Mouse (Mus musculus) liver, embryonic 16.5 days (tissue): ENCODE data around the gene Ntm. TPM values are rescaled to one million over a fixed set of nuclear protein-coding genes. Genes with fewer than 3 reads are reported as not detected.

Source experiments
- ATAC-seq: fragments of 200-750 bp; cut with Nextera tagmentation; 2 replicates; pipeline ENCODE4 v1.8.0; 2017; ENCODE audit warnings: low read depth, mild to moderate bottlenecking, moderate number of reproducible peaks, moderate library complexity
- H3K27ac ChIP-seq: fragments of 300-500 bp; sonication (generic); 2 replicates; pipeline ENCODE4 v1.5.1; 2014; ENCODE audit warnings: mild to moderate bottlenecking, low read length
- H3K27me3 ChIP-seq: fragments of 300-500 bp; sonication (generic); 2 replicates; pipeline ENCODE4 v1.6.1; 2014; ENCODE audit warnings: low read depth, low read length, mixed read lengths; ENCODE audit not compliant: control insufficient read depth, insufficient read depth
- H3K36me3 ChIP-seq: fragments of 300-500 bp; sonication (generic); 2 replicates; pipeline ENCODE4 v1.6.1; 2014; ENCODE audit warnings: mild to moderate bottlenecking; ENCODE audit not compliant: control insufficient read depth, insufficient read depth
- H3K4me1 ChIP-seq: fragments of 300-500 bp; sonication (generic); 2 replicates; pipeline ENCODE4 v1.6.1; 2014; ENCODE audit warnings: low read depth, low read length, mixed read lengths; ENCODE audit not compliant: control insufficient read depth
- H3K4me2 ChIP-seq: fragments of 300-500 bp; sonication (generic); 2 replicates; pipeline ENCODE4 v1.6.1; 2014; ENCODE audit warnings: low read depth, low read length, mixed read lengths
- H3K4me3 ChIP-seq: fragments of 300-500 bp; sonication (generic); 2 replicates; pipeline ENCODE4 v1.5.1; 2014; ENCODE audit warnings: low read depth, mild to moderate bottlenecking, low read length
- H3K9ac ChIP-seq: fragments of 300-500 bp; sonication (generic); 2 replicates; pipeline ENCODE4 v1.6.1; 2014; ENCODE audit warnings: low read depth, low read length
- H3K9me3 ChIP-seq: fragments of 300-500 bp; sonication (generic); replicated peaks from 2 replicates; pipeline ENCODE4 v1.6.1; 2016; ENCODE audit warnings: low read length; ENCODE audit not compliant: control insufficient read depth
- WGBS: fragments of 180-500 bp; shearing (Covaris S2); extraction: QIAGEN DNeasy Blood & Tissue Kit; methylation state at CpG from one replicate; pipeline ENCODE4 v1.1.7; 2014; ENCODE audit not compliant: insufficient replicate concordance; 5-methylcytosine and 5-hydroxymethylcytosine counted together
- polyA plus RNA-seq: library from polyadenylated mRNA; unstranded; fragments of >200 nt; fragmentation: Nextera tagmentation; extraction: Ambion mirVana; gene quantifications from 2 replicates; pipeline ENCODE4 v1.2.1, GENCODE M21; 2015

The Ntm gene
- polyA plus RNA-seq, 1 experiment from 2014 or later, result 0.33 TPM

DNA sequence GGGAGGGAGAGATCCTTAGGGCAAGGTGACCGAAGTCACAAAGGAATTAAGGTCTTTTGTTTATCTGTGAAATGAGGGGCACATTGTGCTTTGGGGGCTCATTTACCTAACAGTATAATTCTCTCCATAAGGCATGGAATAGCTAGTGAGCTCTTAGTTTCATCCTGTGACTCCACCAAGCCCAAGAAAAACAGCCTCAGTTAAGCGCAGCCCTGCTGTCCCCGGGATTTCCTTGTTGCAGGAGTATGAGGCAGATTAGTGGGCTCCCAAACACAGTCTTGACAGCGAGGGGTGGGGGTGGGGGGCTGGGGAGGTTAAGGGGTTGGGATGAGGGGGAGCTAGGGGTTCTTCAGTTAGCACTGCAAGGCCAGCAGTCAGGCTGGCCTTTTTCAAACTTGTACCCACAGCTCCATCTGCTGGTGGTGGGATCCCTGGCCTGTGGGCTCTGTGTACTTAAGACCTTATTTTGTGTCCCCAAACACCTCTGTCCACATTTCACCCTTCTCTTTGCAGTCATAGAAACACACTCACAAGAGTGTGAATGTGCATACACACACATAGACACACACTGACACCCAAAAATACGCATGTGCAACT lies 504.9 kb downstream of the Ntm start:
- H3K9ac ChIP-seq, result no peak overlapping the region
- no peaks in the 10 kb centered on the region for H3K27me3 ChIP-seq
- no peak overlapping the region for H3K4me2 ChIP-seq
- no peak overlapping the region for H3K4me3 ChIP-seq
- no peak for ATAC-seq
- H3K36me3 ChIP-seq, result no peaks in the 10 kb centered on the region
- H3K4me1 ChIP-seq, result no peaks in the 10 kb centered on the region
- H3K27ac ChIP-seq, result no peak overlapping the region
- 15% methylated on average over 5 of the region's 5 CpGs for WGBS
- H3K9me3 ChIP-seq, result no peaks in the 10 kb centered on the region

DNA sequence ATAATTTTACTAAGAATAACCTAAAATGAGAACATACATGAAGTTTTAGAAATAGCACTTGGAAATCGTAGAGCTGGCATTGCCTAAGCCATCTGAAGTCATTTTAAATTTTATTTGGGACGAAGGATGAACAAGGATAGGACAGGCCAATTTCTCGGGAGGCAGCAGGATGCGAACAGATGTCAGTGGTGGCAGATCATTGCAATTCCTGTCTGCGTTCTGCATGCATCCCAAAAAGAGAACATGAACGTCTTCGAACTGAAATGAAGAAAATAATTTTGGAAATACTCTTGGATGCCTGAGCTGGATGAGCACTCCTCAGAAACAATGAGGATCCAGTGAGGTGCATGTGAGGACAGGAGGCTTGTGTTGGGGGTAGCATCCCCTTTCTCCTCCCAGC lies 506.9 kb downstream of the Ntm start:
- Histone ChIP-seq H3K27ac (no peak overlapping the region), H3K9me3 (no peaks in the 10 kb centered on the region), H3K9ac (no peak overlapping the region), H3K4me3 (no peak overlapping the region), H3K4me2 (no peak overlapping the region), H3K36me3 (no peaks in the 10 kb centered on the region), H3K4me1 (no peaks in the 10 kb centered on the region), H3K27me3 (no peaks in the 10 kb centered on the region)
- no peak for ATAC-seq
- WGBS, result 56% methylated on average over 7 of the region's 7 CpGs

DNA sequence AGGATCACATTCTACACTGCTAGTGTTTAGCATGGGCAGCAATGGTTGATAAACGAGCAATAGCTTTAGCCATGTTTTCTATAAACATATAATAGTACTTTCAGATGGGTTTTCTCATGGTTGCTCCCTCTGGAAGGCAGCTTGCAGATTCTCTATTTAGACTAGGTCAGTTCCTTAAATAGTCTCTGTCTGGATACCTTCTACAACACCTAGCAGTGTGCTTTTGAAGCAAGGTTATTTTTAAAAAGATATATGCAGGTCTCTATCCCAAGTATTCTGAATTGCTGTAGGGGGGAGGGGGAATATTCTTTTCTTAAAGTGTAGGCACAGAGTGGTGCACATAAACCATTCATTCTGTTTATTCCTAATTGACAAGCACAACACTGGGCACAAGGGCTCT lies 511.7 kb downstream of the Ntm start:
- WGBS, result 53% methylated on average over 1 of the region's 1 CpGs
- Histone ChIP-seq H3K9ac (no peak overlapping the region), H3K4me3 (no peak overlapping the region), H3K27ac (no peak overlapping the region), H3K27me3 (no peaks in the 10 kb centered on the region), H3K4me2 (no peak overlapping the region), H3K4me1 (no peaks in the 10 kb centered on the region), H3K9me3 (no peaks in the 10 kb centered on the region), H3K36me3 (no peaks in the 10 kb centered on the region)
- ATAC-seq, result no peak

DNA sequence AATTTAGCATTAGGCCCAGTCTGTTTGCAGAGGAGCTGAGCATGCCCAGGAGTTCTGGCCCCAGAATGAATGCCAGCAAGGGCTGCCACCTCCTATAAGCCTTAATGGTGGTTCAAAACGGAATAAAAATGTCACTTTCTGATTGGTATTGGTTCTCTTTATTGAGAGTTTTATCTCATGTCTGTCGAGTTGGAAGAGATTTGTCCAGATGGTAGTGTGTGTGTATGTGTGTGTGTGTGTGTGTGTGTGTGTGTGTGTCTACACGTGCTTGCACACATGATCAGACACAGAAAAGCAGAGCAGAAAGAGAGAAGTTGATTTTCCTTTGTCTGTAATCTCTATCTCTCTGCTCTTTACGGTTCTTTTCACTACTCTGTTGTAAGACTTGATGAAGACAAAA lies 518.9 kb downstream of the Ntm start:
- no peak overlapping the region for H3K4me3 ChIP-seq
- H3K27ac ChIP-seq, result no peak overlapping the region
- H3K27me3 ChIP-seq, result no peaks in the 10 kb centered on the region
- H3K9ac ChIP-seq, result no peak overlapping the region
- H3K9me3 ChIP-seq, result no peaks in the 10 kb centered on the region
- no peaks in the 10 kb centered on the region for H3K36me3 ChIP-seq
- no peak for ATAC-seq
- no peaks in the 10 kb centered on the region for H3K4me1 ChIP-seq
- no peak overlapping the region for H3K4me2 ChIP-seq
- WGBS, result 45% methylated on average over 4 of the region's 4 CpGs

DNA sequence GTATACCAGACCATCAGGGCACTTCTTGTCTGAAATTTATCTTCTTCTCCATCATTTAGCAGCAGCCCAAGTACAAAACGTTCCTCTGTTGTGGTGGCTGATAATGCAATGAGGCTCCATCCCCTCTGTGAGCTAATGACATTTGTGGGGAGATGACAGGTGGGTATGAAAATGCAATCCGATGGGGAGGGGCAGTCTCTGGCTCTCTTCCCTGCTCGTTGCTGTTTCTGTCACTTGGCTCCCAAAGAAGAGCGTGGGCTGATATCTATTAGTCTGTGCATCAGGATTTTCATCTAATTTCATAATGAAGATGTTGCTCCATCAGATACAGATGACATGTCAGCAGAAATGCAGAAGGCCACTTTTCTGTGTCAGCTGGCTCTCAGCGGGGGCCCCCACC lies 523.5 kb downstream of the Ntm start:
- 38% methylated on average over 5 of the region's 5 CpGs for WGBS
- H3K4me1 ChIP-seq, result no peaks in the 10 kb centered on the region
- H3K4me3 ChIP-seq, result no peak overlapping the region
- H3K9me3 ChIP-seq, result no peaks in the 10 kb centered on the region
- no peaks in the 10 kb centered on the region for H3K36me3 ChIP-seq
- H3K4me2 ChIP-seq, result no peak overlapping the region
- no peak overlapping the region for H3K9ac ChIP-seq
- H3K27me3 ChIP-seq, result no peaks in the 10 kb centered on the region
- H3K27ac ChIP-seq, result no peak overlapping the region
- ATAC-seq, result no peak

DNA sequence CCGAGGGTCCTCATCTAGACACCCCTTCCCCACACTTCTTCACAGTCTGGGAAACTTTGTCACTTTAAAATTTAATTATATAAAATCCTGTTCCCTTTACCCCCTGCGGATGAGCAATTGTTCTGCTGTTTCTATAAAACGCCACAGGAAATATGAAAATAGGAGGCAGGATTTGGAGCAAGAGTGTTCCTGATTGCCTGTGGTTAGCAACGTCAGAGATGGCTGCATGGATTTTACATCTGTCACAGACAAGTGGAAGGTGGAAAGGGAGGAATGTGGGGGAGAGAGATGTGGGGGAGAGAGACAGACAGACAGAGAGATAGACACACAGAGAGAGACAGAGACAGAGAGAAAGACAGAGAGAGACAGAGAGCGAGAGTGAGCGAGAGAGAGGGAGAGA lies 528.3 kb downstream of the Ntm start:
- Histone ChIP-seq H3K9ac (no peak overlapping the region), H3K9me3 (no peaks in the 10 kb centered on the region), H3K36me3 (no peaks in the 10 kb centered on the region), H3K4me3 (no peak overlapping the region), H3K4me2 (no peak overlapping the region), H3K27me3 (no peaks in the 10 kb centered on the region), H3K27ac (no peak overlapping the region), H3K4me1 (no peaks in the 10 kb centered on the region)
- WGBS, result 34% methylated on average over 6 of the region's 6 CpGs
- no peak for ATAC-seq

DNA sequence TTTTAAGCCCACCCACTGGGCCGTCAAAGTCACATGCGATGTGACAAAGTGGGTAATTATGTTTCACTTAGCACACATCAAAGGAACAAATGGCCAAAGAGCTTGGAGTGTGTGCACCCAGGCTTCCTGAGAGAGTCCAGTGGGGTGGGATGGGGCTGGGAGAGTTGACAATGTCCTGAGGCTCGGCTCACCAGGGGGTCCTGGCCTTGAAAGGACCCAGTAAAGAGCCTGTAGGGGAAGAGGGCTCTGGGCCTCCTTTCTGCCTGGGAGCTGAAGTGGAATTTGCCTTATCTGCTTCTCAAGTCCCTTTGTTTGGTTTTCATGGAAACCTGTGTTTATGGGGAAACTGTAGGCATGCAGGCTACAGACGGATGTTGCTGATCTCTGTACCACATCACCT lies 529.0 kb downstream of the Ntm start:
- no peaks in the 10 kb centered on the region for H3K4me1 ChIP-seq
- H3K9ac ChIP-seq, result no peak overlapping the region
- no peaks in the 10 kb centered on the region for H3K27me3 ChIP-seq
- H3K9me3 ChIP-seq, result no peaks in the 10 kb centered on the region
- H3K27ac ChIP-seq, result no peak overlapping the region
- no peak overlapping the region for H3K4me3 ChIP-seq
- no peaks in the 10 kb centered on the region for H3K36me3 ChIP-seq
- H3K4me2 ChIP-seq, result no peak overlapping the region
- 7% methylated on average over 4 of the region's 4 CpGs for WGBS
- ATAC-seq, result no peak

DNA sequence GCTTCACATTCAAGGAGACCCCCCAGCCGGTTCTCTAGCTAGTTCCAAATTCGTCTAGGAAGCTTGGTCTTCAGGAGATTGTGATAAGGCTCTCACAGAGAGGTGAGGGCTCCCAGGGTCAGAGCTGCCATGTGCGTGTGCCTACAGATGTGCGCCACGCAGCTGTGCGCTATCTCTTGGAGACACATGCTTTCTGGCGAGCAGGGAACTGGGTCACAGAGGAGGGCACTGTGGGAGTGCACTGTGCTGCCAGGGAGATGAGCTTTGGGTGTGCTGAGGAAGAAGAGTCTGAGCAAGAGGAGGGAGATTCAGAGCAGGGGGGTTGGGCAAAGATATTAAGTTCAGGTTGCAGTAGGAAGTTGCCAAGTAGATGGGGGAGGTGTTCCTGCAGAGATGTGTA lies 529.8 kb downstream of the Ntm start:
- Histone ChIP-seq H3K27ac (no peak overlapping the region), H3K4me3 (no peak overlapping the region), H3K4me1 (no peaks in the 10 kb centered on the region), H3K27me3 (no peaks in the 10 kb centered on the region), H3K9ac (no peak overlapping the region), H3K4me2 (no peak overlapping the region), H3K36me3 (no peaks in the 10 kb centered on the region), H3K9me3 (no peaks in the 10 kb centered on the region)
- WGBS, result 31% methylated on average over 7 of the region's 7 CpGs
- ATAC-seq, result no peak

DNA sequence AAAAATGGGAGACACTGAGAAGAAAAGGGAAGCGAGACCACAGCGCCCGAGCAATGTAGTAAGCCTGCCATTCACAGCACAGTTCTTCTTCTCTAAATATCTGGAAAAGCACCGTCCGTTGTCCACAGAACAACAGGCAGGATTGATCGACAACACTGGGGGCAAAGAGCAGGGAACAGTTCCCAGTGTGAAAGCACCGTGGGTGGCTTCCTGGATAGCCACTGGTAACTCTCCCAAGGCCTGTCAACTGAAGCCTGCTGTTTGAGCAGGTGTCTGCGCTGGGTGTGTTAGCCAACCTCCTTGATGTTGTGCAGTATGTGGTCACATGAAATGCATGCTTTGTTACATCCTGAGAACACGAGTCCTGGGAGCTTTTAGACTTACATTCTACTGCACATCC lies 531.4 kb downstream of the Ntm start:
- H3K27me3 ChIP-seq, result no peaks in the 10 kb centered on the region
- WGBS, result 57% methylated on average over 9 of the region's 9 CpGs
- H3K4me2 ChIP-seq, result no peak overlapping the region
- no peaks in the 10 kb centered on the region for H3K4me1 ChIP-seq
- H3K27ac ChIP-seq, result no peak overlapping the region
- H3K36me3 ChIP-seq, result no peaks in the 10 kb centered on the region
- no peak overlapping the region for H3K9ac ChIP-seq
- no peak for ATAC-seq
- no peak overlapping the region for H3K4me3 ChIP-seq
- no peaks in the 10 kb centered on the region for H3K9me3 ChIP-seq
